Mouse (Mus musculus): ENCODE data around the gene Kcnq2. TPM values are rescaled to one million over a fixed set of nuclear protein-coding genes. Genes with fewer than 3 reads are reported as not detected.

The Kcnq2 gene
- polyA plus RNA-seq, 1 experiment from 2014 or later: 0.10 TPM

DNA sequence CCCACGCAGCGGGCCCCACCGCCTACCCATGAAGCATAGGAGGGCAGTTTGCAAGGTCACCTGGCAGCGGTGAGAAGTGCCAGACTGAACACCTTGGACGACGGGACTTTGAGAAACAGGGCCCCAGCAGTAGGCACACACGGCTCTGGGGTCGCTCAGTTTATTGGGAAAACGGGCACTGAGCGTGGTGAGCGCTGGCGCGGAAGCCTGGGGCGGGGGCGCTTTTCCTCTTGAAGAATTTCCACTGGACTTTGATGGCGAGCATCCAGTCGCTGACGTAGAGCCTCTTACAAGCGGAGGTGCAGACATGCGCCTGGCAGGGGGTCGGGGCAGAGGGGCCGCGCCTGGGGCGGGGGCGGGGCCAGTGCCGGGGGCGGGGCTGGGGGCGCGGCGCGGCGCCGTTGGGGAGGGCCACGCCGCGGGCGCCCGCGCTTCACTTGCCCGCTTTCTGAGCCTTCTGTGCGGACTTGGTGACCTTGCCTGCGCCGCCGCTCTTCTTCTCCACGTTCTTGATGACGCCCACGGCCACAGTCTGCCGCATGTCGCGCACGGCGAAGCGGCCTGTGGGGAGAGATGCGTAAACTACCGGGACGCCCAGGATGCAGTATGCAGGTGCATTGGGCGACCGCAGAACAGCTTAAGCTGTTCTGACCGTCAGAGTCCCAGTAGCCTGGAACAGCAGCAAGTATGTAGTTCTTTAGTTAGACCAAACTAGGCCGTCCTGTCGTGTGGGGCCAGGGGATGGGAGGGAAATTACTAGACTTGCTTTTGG is 12.6 kb upstream of the Kcnq2 start:
- ATAC-seq: no peak

DNA sequence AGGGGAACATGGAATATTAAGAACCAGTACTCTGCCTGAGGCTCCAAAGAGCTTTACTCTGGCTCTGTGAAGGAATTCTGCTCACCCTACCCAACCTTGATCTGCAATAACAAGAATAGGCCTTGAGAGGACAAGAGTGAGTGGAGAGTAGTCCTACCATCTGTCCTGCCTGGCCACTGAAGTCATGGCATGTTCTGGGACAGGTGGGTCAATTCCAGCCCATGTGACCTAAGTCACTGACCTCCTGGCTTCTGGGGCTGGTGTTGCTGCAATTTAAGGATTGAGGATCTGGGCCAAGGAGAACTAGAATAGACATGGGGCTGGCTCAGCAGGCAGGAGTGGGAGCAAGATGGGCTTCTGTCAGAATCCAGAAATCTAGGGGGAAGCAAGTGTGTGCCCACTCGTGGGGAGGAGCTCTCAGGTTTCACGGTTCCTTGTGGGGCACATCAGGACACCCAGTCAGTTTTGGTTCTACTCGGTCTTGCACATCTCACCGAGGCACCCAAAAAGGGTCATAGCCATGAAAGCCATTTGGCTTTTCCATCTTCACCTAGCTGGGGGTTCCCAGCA is 12.0 kb upstream of the Kcnq2 start:
- ChIA-PET CTCF (no interaction called here), POLR2A (no interaction called here)
- H3K27me3 ChIP-seq: peaks cover 7% of the 10 kb centered on the region
- DNase-seq (ENCODE audit: low read depth, low spot score) (no peak), ATAC-seq (no peak)
- no peak for TF ChIP-seq CTCF (IDR thresholded peaks at IDR 0.05)
- in situ Hi-C loops (cut with MboI; ENCODE audit: low pct_unique_long_range_greater_than_20kb): no loop called here

More for the DNA sequence above, 12.6 kb upstream of the Kcnq2 start:
- no peak for DNase-seq (ENCODE audit: low read depth, low spot score)
- peaks cover 9% of the 10 kb centered on the region for H3K27me3 ChIP-seq
- CTCF ChIA-PET: no interaction called here
- TF ChIP-seq CTCF (IDR thresholded peaks at IDR 0.05): no peak
- in situ Hi-C loops (cut with MboI; ENCODE audit: low pct_unique_long_range_greater_than_20kb): no loop called here
- POLR2A ChIA-PET: no interaction called here

DNA sequence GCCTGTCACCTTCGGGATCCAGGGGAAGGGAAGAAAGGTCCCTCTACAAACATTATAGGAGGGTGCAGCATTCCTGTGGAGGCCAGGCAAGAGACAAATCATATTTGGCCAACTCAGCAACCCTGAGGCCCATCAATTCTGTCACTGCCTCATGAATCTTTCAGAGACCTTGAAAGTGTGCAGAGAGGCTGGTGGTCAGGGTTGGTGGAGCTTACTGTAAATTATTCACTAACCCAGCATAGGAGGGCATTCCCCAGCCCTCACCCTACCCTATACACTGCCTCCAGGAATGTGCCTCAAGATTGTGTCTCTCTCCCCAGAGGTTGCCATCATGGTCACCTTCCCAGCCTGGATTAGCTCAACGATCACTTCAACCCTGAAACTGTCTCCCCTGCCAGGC is 9.6 kb upstream of the Kcnq2 start:
- in situ Hi-C loops (cut with MboI; ENCODE audit: low pct_unique_long_range_greater_than_20kb): no loop called here
- no peak for TF ChIP-seq CTCF (IDR thresholded peaks at IDR 0.05)
- DNase-seq (ENCODE audit: low read depth, low spot score): peak; percentile 34
- POLR2A ChIA-PET: no interaction called here
- peaks cover 8% of the 10 kb centered on the region for H3K27me3 ChIP-seq
- CTCF ChIA-PET: no interaction called here
- peak; percentile 77 for ATAC-seq

DNA sequence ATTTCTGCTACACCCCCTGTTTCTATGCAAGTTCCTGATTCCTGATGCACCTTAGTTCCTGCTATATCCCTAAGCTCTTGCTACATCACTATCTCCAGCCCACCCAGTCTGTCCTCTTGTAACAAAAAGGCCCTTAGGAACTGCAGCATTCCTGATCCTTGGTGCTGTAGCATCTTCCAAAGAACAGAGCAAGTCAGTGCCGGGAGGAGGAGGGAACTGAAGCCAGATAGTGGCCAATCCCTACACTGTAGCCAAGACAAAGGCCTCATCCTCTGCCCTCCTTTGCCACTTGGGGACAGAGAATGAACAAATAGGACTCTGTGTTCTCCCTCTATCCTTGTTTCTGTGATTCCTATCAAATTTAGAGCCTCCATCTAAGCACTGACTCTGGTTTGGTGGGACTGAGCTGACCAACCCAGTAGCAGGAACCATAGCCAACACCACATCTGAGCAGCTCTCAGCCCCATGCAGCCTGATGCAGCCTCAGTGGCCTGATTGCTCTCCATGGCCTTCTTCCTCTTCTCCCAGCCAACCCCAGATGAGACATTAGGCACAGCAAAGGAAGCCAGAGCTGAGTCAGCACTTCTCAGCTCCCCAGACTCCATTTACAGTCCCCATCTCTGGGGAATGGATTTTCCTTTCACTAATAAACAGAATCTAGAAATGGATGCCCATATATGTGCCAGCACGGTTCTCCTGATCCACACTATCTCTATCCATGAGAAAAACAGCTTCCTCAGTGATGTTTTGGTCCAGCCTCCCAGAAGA is 8.6 kb upstream of the Kcnq2 start:
- no peak for DNase-seq (ENCODE audit: low read depth, low spot score)
- CTCF ChIA-PET: no interaction called here
- in situ Hi-C loops (cut with MboI; ENCODE audit: low pct_unique_long_range_greater_than_20kb): no loop called here
- no peak for TF ChIP-seq CTCF (IDR thresholded peaks at IDR 0.05)
- POLR2A ChIA-PET: interaction anchor here (0.5 kb wide), 1 partner anchor 180 kb away, joined by 4 read pairs; no protein-coding TSS in a partner anchor
- ATAC-seq: no peak
- H3K27me3 ChIP-seq: peaks cover 4% of the 10 kb centered on the region

DNA sequence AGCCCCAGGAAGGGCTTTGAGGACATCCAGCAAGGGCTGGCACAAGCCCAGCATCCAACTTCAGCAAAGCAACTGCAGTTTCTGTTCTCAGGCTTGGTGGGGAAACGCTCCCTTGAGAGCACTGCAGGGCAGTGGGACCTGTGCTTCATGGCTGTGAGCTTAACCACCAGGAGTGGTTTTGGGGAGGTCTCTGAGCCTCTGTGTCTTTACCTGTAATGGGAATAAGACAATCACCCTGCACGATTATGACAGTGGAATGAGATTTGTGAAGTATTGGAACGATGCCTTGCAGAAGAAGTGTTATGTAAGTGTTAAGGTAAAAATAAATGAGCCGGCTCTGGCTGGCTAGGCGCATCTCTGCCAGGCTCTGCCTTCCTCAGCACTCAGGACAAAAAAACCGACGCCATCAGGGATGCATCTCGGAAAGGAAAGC is 7.6 kb upstream of the Kcnq2 start:
- ChIA-PET CTCF (no interaction called here), POLR2A (no interaction called here)
- no peak for DNase-seq (ENCODE audit: low read depth, low spot score)
- in situ Hi-C loops (cut with MboI; ENCODE audit: low pct_unique_long_range_greater_than_20kb): no loop called here
- no peak for ATAC-seq
- peaks cover 4% of the 10 kb centered on the region for H3K27me3 ChIP-seq
- no peak for TF ChIP-seq CTCF (IDR thresholded peaks at IDR 0.05)

DNA sequence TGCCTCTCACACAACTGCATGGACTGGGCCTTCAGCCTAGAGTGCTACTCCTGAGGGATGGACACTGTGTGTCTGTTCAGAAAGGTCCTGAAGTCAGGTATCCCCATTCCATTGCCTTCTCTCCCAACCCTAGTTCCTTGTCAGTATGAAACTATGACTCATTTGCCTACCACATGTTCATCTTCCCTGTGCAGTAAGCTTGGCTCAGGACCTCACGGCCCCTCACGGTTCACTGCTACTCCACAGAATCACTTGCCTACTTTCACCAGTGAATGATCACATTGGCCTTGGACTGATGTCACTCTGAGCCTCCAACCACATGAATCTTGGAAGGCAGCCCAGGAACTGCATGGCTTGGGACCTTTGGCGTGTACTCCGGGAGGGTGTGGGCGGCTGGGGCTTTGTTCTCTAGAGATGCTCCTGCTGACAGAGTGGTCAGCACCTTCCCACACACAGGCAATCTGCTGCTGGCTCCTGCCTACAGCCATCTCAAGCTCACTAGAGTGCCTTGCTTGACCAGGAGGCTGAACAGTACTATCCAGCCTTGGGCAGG is 4.6 kb upstream of the Kcnq2 start:
- ChIA-PET POLR2A (no interaction called here), CTCF (no interaction called here)
- ATAC-seq: peak; percentile 63
- in situ Hi-C loops (cut with MboI; ENCODE audit: low pct_unique_long_range_greater_than_20kb): no loop called here
- TF ChIP-seq CTCF (IDR thresholded peaks at IDR 0.05): no peak
- peak; percentile 37 for DNase-seq (ENCODE audit: low read depth, low spot score)
- H3K27me3 ChIP-seq: peaks cover 19% of the 10 kb centered on the region

DNA sequence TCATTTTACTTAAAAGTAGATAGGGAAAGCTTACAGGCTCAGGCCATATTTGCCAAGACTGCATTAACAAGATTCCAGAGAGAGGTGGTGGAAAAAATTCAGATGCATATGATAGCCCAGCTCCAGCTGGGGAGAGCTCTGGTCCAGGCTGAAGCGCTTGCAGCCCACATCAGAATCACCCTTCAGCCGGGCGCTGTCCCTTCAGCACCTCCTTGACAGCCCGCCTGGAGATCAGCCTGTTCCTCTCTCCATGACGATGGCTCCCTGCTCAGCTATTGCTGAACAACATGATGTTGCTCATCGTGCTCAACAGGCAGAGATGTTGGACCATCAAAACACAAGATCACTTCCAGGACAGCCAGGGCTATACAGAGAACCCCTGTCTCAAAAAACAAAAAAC is 1.8 kb upstream of the Kcnq2 start:
- peaks cover 36% of the 10 kb centered on the region for H3K27me3 ChIP-seq
- CTCF ChIA-PET: interaction anchor here (1.6 kb wide), 1 partner anchor 9 kb away, joined by 5 read pairs; no protein-coding TSS in a partner anchor
- no peak for TF ChIP-seq CTCF (IDR thresholded peaks at IDR 0.05)
- peak; percentile 17 for ATAC-seq
- POLR2A ChIA-PET: no interaction called here
- in situ Hi-C loops (cut with MboI; ENCODE audit: low pct_unique_long_range_greater_than_20kb): no loop called here
- no peak for DNase-seq (ENCODE audit: low read depth, low spot score)

DNA sequence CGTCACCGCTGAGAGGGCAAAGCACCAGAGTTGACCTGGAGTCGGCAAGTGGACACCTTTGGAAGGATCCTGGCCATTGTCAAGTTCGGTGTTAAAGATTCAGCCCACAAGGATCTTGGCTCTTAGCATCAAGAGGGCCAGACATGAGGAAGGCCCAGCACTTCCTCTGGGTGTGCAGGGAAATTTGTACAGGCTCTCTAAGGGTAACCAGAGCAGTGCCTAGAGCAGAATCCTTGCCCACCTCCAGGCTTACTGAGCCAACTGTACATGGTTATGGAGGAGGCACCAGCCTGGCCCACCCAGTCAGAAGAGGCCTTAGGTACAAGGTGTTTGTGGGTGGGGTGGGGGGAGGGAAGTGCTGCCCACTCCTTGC is 332 bp upstream of the Kcnq2 start:
- peaks cover 35% of the 10 kb centered on the region for H3K27me3 ChIP-seq
- no peak for TF ChIP-seq CTCF (IDR thresholded peaks at IDR 0.05)
- ChIA-PET POLR2A (interaction anchor here (0.6 kb wide), 1 partner anchor 60 kb away, joined by 3 read pairs; no protein-coding TSS in a partner anchor), CTCF (no interaction called here)
- ATAC-seq (no peak), DNase-seq (ENCODE audit: low read depth, low spot score) (no peak)
- in situ Hi-C loops (cut with MboI; ENCODE audit: low pct_unique_long_range_greater_than_20kb): no loop called here

DNA sequence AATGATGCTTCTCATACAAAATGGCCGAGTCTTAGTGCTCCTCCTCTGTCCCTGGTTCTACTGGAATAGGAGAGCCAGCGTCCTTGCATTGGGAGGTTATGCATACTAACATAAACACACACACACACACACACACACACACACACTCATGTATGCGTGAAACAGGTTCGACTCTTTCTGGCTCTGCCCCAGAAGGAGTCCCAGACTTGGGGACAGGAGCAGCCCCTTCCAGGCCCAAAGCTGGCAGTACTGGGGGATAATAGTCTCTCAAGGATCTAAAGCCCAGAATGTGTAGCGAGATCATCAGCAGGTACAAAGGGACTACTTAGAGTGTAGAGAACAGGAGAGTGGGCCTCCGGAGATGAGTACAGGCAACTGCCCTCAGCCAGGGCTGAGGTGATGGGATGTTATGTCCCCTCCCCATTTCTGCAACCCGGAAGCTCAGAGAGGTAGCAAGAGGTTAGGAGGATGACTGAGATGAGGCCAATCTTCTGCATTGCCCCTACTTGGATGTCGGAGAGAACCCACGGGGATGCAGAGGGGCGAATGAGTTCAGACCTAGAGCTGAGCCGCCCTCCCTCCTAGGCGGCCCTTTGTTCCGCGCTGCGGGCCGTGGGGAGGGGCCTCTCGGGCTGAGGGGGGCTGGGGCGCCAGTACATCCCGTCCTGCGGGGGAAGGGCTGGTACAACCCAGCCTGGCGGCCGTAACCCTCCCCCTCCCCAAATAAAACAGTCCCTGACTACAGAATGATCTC is 1.1 kb downstream of the Kcnq2 start:
- POLR2A ChIA-PET: no interaction called here
- in situ Hi-C loops (cut with MboI; ENCODE audit: low pct_unique_long_range_greater_than_20kb): no loop called here
- no peak for DNase-seq (ENCODE audit: low read depth, low spot score)
- peaks cover 35% of the 10 kb centered on the region for H3K27me3 ChIP-seq
- CTCF ChIA-PET: no interaction called here
- no peak for ATAC-seq
- TF ChIP-seq CTCF (IDR thresholded peaks at IDR 0.05): no peak

DNA sequence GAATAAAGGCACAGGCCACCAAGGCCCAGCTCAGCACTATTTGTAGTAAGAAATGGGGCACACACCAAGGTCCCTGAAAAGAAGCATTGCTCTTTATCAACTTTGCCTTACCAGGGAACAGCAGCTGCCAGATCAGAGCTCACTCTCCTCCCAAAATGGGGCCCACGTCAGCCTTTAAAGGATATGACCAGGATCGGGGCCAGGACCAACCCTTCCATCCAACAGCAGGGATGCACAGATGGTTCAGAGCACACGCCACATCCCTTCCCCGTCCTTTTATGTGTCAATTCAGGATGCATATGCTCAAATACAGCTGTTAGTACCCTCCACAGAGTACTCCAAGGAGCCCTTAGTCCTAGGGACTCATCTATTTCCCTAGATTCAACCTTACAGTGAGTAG is 4.9 kb downstream of the Kcnq2 start:
- in situ Hi-C loops (cut with MboI; ENCODE audit: low pct_unique_long_range_greater_than_20kb): no loop called here
- ATAC-seq: no peak
- POLR2A ChIA-PET: no interaction called here
- no peak for DNase-seq (ENCODE audit: low read depth, low spot score)
- TF ChIP-seq CTCF (IDR thresholded peaks at IDR 0.05): no peak
- peaks cover 21% of the 10 kb centered on the region for H3K27me3 ChIP-seq
- CTCF ChIA-PET: no interaction called here

Data from Patski (cell line).